8 mouse cellular contexts compared by ENCODE assay signal in the genomic region with DNA sequence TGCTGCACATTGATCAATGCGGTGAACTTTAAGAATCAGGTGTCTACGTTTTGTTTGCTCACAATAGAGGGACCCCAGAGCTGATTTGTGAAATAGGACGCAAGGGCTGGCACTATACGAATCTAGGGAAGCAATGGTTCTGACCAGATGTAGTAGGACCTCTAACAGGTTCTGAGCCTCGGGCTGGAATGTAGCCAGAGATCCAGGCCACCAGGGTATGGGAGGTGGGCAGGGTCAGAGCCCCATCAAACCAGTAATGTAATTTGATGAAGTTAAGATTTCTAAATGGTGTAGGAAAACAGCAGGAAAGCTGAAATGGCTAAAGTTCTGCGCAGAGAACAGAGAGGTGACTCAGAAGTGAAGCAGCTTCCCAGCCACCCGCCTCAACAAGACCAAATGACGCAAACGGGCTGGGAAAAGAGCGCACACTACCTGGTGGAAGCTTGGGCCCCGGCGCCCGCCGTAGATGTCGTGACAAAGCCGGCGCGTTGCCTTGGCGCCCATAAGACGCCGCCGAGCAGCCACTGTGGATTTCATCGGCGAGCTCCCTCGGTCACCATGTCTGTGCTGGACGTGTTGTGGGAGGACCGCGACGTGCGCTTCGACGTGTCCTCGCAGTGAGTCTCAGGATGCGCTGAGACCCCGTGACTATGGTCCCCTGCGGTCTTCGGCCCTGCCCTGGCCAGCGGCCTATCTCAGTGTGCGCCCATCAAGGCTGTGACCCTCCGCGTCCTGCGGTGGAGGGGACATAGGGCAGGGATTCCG. TPM values are rescaled to one million over a fixed set of nuclear protein-coding genes. Genes with fewer than 3 reads are reported as not detected.
DNase-seq lines count a peak whose midpoint lies in the region; ATAC-seq and TF ChIP-seq lines count a peak whose summit lies in the region.

A gene (plus strand): TSS at position 446 of the 765 bp plus-strand sequence.

- H3K4me1 ChIP-seq in hindbrain, postnatal 0 days (ENCODE audit: insufficient read depth, low read length), result no peaks in the 10 kb centered on the region
- H3K4me1 ChIP-seq in megakaryocyte, embryonic 14.5 days, result peaks cover 13% of the 10 kb centered on the region

- peak within 1 kb of the TSS; percentile 27; the same call in 1 of the 2 replicates for H3K27ac ChIP-seq in hindbrain, postnatal 0 days

- ATAC-seq in hindbrain, postnatal 0 days, result peak; percentile 96

- no peak for TF ChIP-seq CTCF in hindbrain, postnatal 0 days (IDR thresholded peaks at IDR 0.05; ENCODE audit: low read depth)

- H3K9ac ChIP-seq in hindbrain, postnatal 0 days (replicated peaks; ENCODE audit: low read length), result peak within 1 kb of the TSS; percentile 61

- H3K9me3 ChIP-seq in hindbrain, postnatal 0 days (ENCODE audit: low read length), result no peaks in the 10 kb centered on the region
- H3K9me3 ChIP-seq in megakaryocyte, embryonic 14.5 days, result peaks cover 4% of the 10 kb centered on the region; the same call in 1 of the 2 replicates

- WGBS in hindbrain, postnatal 0 days, result 2% methylated on average over 43 of the region's 43 CpGs

- no peaks in the 10 kb centered on the region for H3K36me3 ChIP-seq in hindbrain, postnatal 0 days (ENCODE audit: insufficient read depth, low read length)
- no peaks in the 10 kb centered on the region for H3K36me3 ChIP-seq in megakaryocyte, embryonic 14.5 days (replicated peaks; ENCODE audit: low read length)

- peak within 1 kb of the TSS; percentile 60 for H3K4me2 ChIP-seq in hindbrain, postnatal 0 days (ENCODE audit: low read depth, low read length)

- H3K4me3 ChIP-seq in hindbrain, postnatal 0 days (ENCODE audit: low read length), result peak within 1 kb of the TSS; percentile 63
- peak within 1 kb of the TSS; percentile 99 for H3K4me3 ChIP-seq in megakaryocyte, embryonic 14.5 days (replicated peaks)

- H3K27me3 ChIP-seq in hindbrain, postnatal 0 days (ENCODE audit: insufficient read depth, low read length), result no peaks in the 10 kb centered on the region
- H3K27me3 ChIP-seq in megakaryocyte, embryonic 14.5 days (replicated peaks), result peaks cover 6% of the 10 kb centered on the region

- DNase-seq in T-cell, adult 2 months (ENCODE audit: low spot score), result peak; percentile 58
- DNase-seq in cerebellum, postnatal 25 days, result peak; percentile 97
- DNase-seq in gastrocnemius, adult 18-20 months (ENCODE audit: low spot score), result peak; percentile 90
- peak; percentile 95 for DNase-seq in hindbrain, postnatal 0 days (ENCODE audit: low spot score)
- DNase-seq in left cerebral cortex, adult 8-10 months (ENCODE audit: low spot score in 2 of 2), result peak; percentile 94 to 95
- peak; percentile 96 to 97 for DNase-seq in right cerebral cortex, postnatal 10 days (ENCODE audit: low spot score in 2 of 2)
- peak; percentile 91 for DNase-seq in urinary bladder, postnatal 25 days (ENCODE audit: low spot score)

RNA-seq across cellular contexts. Expression of the gene that starts here (rescaled TPM):
- total RNA-seq in gastrocnemius, adult 18-20 months (2021), result 1 to 10 TPM; 3.4 TPM
- total RNA-seq in hindbrain, postnatal 0 days (2014; rRNA removed), result 13.3 and 18.3 TPM in 2 replicates
- polyA plus RNA-seq in hindbrain, postnatal 0 days (2015; fragmentation: Nextera tagmentation; extraction: Ambion mirVana), result 26.1 and 26.7 TPM in 2 replicates
- total RNA-seq in left cerebral cortex, adult 8-10 months (2022), result 10 to 100 TPM; 20.2 to 31.0 (median 25.9) TPM
- not detected in 2 replicates for polyA plus RNA-seq in megakaryocyte, embryonic 14.5 days (2012; ENCODE audit: insufficient read depth, low replicate concordance)

Comparison
In these comparisons a context has a peak if more than half of its experiments do, and no peak if none do; other contexts are left out.
1. Peak in every context shown above with its lines: DNase-seq, ATAC-seq, H3K4me3 ChIP-seq and H3K27ac ChIP-seq.
2. RNA of the gene that starts here (polyA plus RNA-seq): 26.1 to 26.7 TPM in hindbrain, postnatal 0 days; not detected in megakaryocyte, embryonic 14.5 days; every median in the first group is over 10 times any median in the second.